Mouse (Mus musculus) left cerebral cortex, adult 2 months (tissue): ENCODE data around the gene Olfr195. TPM values are rescaled to one million over a fixed set of nuclear protein-coding genes. Genes with fewer than 3 reads are reported as not detected.
"Not testable (repeated sequence)": the region's sequence is repeated elsewhere in the genome, so short reads cannot be mapped to it uniquely, and the experiment has no call there.

Source experiments
- DNase-seq, 2 experiments: peaks; one replicate each; pipeline ENCODE4 v3.0.0; 2021 to 2022; ENCODE audit warnings: low spot score in 2 of 2, mixed read lengths in 1 of 2; ENCODE audit errors: extremely low spot score in 1 of 2
- H3K27ac ChIP-seq: fragments of 200-600 bp; 2 replicates; pipeline ENCODE4 v1.8.1; 2022
- H3K4me3 ChIP-seq: fragments of 200-600 bp; 2 replicates; pipeline ENCODE4 v1.8.1; 2022
- CTCF ChIP-seq: fragments of 200-600 bp; IDR thresholded peaks from 2 replicates; pipeline ENCODE4 v1.8.1; 2022; ENCODE audit warnings: antibody characterized with exemption, mild to moderate bottlenecking, moderate library complexity
- intact Hi-C: fragments of 180-260 bp; cut with DNase I; formaldehyde crosslinking; loops from one replicate; pipeline ENCODE4 v1.15.1; 2025
- long read RNA-seq, 2 experiments: library from polyadenylated mRNA; stranded (forward); transcript quantifications; one replicate each; pipeline ENCODE4 v2.0.0; 2021; ENCODE audit warnings: borderline mapping rate in 2 of 2
- total RNA-seq, 2 experiments: library from RNA; stranded (reverse); gene quantifications; 2 replicates each; pipeline ENCODE4 v1.2.3; 2021

Gene Olfr195
- total RNA-seq, result not detected
- long read RNA-seq, experiment 1, result 0 reads
- long read RNA-seq, experiment 2, result 0 reads

DNA sequence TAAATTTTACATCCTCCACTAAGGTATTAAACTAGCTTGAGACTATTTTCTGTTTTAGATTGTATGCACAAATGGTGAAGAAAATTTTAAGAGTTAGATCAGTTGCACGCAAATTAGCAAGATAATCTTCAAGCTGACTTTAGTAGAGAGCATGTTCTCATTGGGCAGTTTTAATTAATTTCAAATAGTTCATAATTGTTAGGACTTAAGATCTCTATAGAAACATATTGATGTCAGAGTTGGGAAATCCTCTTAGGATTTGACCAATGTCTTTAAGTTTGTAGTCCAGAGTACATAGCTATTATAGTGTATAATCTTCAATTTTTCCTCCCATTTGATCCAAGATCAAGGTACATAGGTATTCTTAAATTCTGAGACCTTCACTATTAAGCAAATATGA lies at the start of gene Olfr195:
Gene Olfr195, plus strand, starts transcription at position 301 of the 400 bp plus-strand sequence.
- TF ChIP-seq CTCF, result no peak
- Histone ChIP-seq H3K4me3 (no peak within 1 kb of the TSS), H3K27ac (no peak within 1 kb of the TSS)
- DNase-seq, result no peak
- intact Hi-C loops, result no loop called here

DNA sequence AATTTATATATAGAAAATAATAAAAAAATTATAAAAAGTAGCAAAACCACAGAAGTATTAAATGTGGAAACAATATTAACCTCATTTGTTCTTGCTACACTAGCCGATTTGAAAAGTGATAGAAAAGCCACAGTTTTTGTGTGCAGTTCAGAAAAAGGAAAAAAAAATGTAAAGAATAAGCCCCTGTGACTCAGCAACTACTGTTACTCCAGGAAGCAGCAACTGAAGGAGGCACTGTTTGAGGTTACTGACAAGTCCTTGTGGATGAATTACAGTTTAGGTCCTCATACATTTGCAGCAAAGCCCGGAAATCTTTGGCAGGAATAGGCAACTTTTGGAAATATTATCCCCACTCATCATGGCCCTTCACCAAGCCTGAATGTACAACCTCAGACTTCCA lies 41.5 kb upstream of the Olfr195 start:
- DNase-seq, result no peak
- no peak overlapping the region for H3K4me3 ChIP-seq
- no peak for TF ChIP-seq CTCF
- intact Hi-C loops, result no loop called here
- no peak overlapping the region for H3K27ac ChIP-seq

DNA sequence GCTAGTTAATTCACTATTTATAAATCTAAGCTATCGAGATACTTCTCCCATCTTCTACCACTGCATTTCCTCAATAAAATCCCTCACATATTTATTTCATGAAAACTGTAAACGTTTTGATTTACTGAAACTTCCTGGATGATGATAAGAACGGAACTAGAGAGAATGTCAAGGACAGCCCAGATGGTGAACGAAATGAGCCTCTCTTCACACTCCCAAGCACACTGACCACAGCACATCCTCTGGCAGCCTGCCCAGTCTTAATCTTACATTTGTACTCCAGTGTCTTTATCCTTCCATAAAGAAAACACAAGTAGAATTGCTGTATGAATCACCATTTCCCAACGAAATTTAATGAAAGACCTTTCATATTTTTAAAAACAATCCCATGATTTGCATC lies 38.3 kb upstream of the Olfr195 start:
- intact Hi-C loops, DNase-seq, H3K4me3 ChIP-seq: not testable (repeated sequence)

DNA sequence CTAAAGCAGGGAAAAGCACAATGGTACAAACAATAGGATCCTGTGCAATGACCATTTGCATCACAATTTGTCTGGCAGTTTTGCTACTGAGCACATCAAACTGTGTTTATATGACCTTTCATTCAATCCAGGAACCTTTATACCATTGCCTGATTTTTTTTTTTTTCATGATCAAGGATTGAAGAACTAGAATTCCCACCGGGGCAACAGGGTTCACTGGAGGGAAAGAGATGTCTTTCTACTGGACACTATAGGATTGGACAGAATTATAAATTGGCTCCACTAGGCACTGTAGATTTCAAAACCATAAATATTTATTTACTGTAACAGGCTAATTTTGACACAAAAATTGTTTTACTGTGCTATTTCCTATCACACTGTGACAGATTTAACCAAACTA lies 35.1 kb upstream of the Olfr195 start, which contains the start of gene Olfr193:
Gene Olfr193, minus strand, starts transcription at position 101 of the 400 bp plus-strand sequence.
- intact Hi-C loops, result no loop called here
- no peak for TF ChIP-seq CTCF

More for the DNA sequence above, 38.3 kb upstream of the Olfr195 start:
- not testable (repeated sequence) for H3K27ac ChIP-seq

DNA sequence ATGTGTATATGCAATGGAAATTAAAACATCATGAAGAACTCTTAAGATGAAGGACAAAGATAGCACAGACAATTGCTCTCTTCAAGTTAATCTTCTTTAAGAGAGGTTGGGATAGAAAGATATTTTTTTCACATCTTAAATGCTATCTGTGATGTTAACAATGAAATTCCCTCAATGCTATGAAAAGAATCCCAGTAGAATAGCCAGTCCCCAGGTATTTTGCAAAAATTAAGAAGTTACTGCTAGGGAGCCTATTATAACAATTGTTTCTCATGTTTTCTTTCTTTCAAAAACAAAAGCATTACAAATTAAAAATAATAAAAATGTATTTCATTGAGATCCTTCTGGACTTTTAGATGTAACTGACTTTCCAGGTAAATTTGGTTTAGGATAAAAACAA lies 25.9 kb upstream of the Olfr195 start, which contains the start of gene Olfr194:
Gene Olfr194, minus strand, starts transcription at position 101 of the 400 bp plus-strand sequence.
- no peak for TF ChIP-seq CTCF
- H3K27ac ChIP-seq, result no peak within 1 kb of the TSS
- DNase-seq, result no peak
- intact Hi-C loops, result no loop called here
- no peak within 1 kb of the TSS for H3K4me3 ChIP-seq

More for the DNA sequence above, 35.1 kb upstream of the Olfr195 start, which contains the start of gene Olfr193:
- Histone ChIP-seq H3K4me3 (no peak within 1 kb of the TSS), H3K27ac (no peak within 1 kb of the TSS)
- no peak for DNase-seq

DNA sequence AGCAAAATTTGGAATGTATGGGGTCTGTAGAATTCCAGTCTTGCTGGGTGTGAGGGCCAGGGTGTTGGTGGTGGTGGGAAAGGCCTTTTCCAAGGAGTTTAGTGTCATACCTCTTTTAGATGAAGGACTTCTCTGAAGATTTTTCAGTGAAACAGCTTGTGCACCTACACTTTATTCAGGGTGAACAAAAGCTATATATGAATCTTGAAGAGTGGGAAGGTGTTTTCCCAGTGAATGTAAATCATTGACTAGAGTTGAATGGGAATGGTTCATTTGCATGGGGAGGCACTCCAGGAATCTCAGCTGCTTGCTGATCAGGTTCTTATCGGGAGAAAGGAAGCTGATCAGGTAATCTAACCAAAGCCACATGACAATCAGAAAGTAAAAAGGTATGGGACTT lies 16.1 kb upstream of the Olfr195 start:
- intact Hi-C loops, result loop anchor here (5.0 kb wide), 1 partner anchor 423 kb away; no protein-coding TSS in a partner anchor
- Histone ChIP-seq H3K4me3 (no peak overlapping the region), H3K27ac (no peak overlapping the region)
- no peak for TF ChIP-seq CTCF
- DNase-seq, result no peak

DNA sequence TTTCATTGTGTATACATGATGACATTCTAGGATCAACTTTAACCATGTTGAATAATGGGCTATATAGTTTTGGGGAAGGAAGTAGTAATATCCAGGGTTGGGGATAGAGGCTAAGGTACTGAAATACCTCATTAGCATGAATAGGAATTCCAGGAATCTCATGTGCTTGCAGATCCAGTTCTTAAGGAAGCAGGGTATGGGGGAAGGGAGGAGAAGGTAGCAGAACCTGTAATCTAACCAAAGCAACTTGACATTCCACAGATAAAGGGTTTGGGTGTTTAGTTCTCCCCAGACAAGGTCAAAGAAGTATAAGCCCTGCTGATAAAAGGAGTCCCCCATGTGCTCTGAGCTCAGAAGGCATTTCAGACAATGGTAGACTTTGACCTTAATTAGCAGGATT lies 5.7 kb upstream of the Olfr195 start:
- Histone ChIP-seq H3K4me3 (no peak overlapping the region), H3K27ac (no peak overlapping the region)
- no peak for DNase-seq
- TF ChIP-seq CTCF, result no peak
- intact Hi-C loops, result no loop called here

DNA sequence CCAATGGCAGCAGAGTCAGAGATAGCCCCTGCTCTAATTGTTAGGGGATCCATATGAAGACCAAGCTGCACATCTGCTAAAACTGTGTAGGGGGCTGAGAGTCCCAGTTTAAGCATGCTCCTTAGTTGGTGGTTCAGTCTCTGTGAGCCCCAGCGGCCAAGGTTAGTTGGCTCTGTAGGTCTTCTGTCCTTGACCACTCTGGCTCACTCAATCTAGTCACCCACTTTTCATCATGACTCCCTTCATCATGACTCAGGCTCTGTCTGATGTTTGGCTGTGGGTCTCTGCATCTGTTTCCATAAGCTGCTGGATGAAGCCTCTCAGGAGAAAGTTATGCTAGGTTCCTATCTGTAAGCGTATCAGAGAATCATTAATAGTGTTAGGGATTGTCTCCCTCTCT lies 5.2 kb downstream of the Olfr195 start:
- intact Hi-C loops, result no loop called here
- TF ChIP-seq CTCF, result no peak
- Histone ChIP-seq H3K27ac (no peak overlapping the region), H3K4me3 (no peak overlapping the region)
- DNase-seq, result no peak

DNA sequence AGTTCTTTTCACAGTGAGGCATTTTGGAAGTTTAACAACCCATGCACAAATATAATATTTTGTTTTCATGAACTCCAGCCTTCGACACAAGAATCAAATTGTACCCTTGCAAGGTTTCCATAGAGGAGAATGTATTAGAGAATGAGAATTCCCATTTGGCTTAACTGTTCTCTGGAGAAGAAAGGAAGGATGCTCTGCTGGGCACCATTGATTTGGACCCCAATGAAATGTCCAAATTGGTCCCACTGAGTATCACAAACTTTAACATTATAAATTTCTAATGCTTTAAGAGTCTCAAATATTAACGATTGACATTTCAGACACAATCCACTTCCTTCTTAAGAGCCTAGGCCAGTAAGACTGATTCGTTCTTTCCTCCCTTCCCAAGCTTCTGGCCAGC lies 23.5 kb downstream of the Olfr195 start, which contains the start of gene Olfr196:
Gene Olfr196, minus strand, starts transcription at position 101 of the 400 bp plus-strand sequence.
- no peak for DNase-seq
- TF ChIP-seq CTCF, result no peak
- H3K27ac ChIP-seq, result no peak within 1 kb of the TSS
- no peak within 1 kb of the TSS for H3K4me3 ChIP-seq
- intact Hi-C loops, result no loop called here

Other genes starting within 250 kb of the Olfr195 start
- gene Olfr181, start 218.3 kb upstream of the Olfr195 start, total RNA-seq, result not detected
- gene Olfr180, start 217.7 kb upstream of the Olfr195 start, total RNA-seq, result not detected
- gene Olfr183, start 151.7 kb upstream of the Olfr195 start, total RNA-seq, result not detected
- not detected for gene Olfr186, start 116.8 kb upstream of the Olfr195 start, total RNA-seq
- gene Olfr187, start 107.3 kb upstream of the Olfr195 start, total RNA-seq, result not detected
- gene Olfr190, start 69.0 kb upstream of the Olfr195 start, total RNA-seq, result not detected
- not detected for gene Olfr191, start 57.2 kb upstream of the Olfr195 start, total RNA-seq
- gene Olfr193, start 35.2 kb upstream of the Olfr195 start, total RNA-seq, result not detected
- not detected for gene Olfr194, start 26.0 kb upstream of the Olfr195 start, total RNA-seq
- not detected for gene Olfr196, start 23.4 kb downstream of the Olfr195 start, total RNA-seq
- not detected for gene Olfr198, start 56.5 kb downstream of the Olfr195 start, total RNA-seq
- gene Olfr199, start 72.7 kb downstream of the Olfr195 start, total RNA-seq, result not detected
- not detected for gene Olfr201, start 125.6 kb downstream of the Olfr195 start, total RNA-seq
- gene Olfr202, start 139.7 kb downstream of the Olfr195 start, total RNA-seq, result not detected
- gene Olfr203, start 151.8 kb downstream of the Olfr195 start, total RNA-seq, result not detected
- gene Olfr204, start 171.2 kb downstream of the Olfr195 start, total RNA-seq, result not detected
- gene Olfr205, start 184.1 kb downstream of the Olfr195 start, total RNA-seq, result not detected
- gene Olfr206, start 202.2 kb downstream of the Olfr195 start, total RNA-seq, result not detected
- not detected for gene Olfr209, start 216.9 kb downstream of the Olfr195 start, total RNA-seq